Mouse (Mus musculus): ENCODE measurements at regions not wholly inside any gene's neighbourhood (a gene's known extent, or its start where the extent isn't known, plus 50 kb on each side); places are given as distances from the start of the nearest gene placed in this dataset.
"Not testable (repeated sequence)": the region's sequence is repeated elsewhere in the genome, so short reads cannot be mapped to it uniquely, and the experiment has no call there.

DNA sequence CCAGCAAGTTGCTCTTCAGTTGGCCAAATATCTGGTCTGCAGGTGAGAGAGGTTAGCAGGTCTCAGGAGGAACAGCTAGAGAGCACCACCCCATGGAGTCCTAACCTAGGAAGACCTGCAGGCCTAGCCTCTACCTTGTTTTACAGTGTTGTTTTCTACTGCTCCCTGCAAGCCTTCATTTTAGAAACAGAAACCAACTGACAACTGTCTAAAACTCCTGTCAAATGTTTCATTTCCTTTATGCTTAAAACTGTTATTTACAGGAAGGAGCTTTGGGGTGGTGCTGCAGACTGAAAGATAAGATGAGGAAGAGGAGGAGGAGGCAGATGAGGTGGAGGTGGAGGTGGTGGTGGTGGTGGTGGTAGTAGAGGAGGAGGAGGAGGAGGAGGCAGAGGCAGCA is 96.6 kb upstream of the Selenop start:
- no peak for DNase-seq (ENCODE audit: low spot score in 2 of 2)

DNA sequence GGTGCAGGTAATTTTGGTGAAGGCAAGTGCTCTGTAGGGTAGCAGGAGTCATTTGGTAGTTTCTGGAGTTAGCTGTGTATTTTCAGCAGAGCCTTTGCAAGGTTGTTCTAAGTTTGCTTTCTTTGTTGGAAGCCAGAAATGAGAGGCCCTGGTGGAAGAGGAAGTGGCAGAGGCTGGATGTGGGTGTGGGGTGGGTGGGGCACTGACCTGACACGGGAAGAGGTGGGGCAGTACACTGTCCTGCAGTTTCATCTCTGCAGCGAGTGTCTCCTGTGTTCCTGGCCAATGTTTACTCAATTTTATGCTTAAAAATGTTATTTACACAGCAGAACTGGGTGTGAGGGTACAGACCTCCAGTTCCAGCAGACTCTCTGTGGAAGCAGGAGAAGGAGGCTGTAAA is 94.3 kb upstream of the Selenop start:
- DNase-seq (ENCODE audit: low spot score in 2 of 2) = no peak

DNA sequence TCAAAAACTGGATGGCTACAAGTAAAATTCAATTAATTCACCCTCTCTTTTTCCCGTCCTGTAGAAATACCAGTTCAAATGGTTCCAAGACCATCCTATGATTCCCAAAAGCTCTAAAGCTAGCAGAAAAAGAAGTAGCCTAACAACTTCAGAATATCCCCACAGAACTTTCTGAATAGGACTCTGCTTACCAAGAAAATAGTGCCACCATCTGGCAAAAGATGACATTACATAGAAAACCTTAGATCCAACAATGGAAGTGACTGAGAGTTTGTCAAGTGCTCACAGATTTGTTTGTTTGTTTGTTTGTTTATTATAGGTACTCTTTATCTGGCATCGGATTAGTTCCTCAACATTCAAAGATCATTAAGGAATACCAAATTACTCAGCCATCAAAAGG is 93.5 kb upstream of the Selenop start:
- DNase-seq (ENCODE audit: low spot score in 2 of 2) = no peak

- peak; percentile 9 to 51 for DNase-seq (ENCODE audit: low spot score in 2 of 2)
Measured at GRCm38 (mm10) chr15:3201912-3202653, 66.3 kb upstream of the Selenop start.

GRCm38 (mm10) chr15:3205522-3205921 is 62.8 kb upstream of the Selenop start:
- no peak for DNase-seq (ENCODE audit: low spot score in 2 of 2)

DNA sequence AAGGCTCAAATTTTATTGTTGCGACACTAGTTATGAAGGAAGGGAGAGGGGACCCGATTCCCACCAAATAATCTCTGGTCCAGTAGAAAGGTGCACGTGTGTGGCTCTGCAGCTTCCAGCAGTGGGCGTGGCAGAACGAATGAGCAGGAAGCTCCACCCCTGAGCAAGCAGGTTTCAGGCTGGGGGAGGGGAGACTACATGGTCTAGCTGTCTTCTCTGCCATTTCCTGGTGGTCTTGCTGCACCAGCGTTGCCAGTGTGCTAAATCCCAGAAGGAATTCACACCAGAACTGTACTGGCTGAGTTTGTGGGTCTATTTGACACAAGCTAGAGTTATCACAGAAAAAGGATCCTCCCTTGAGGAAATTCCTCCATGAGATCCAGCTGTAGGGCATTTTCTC is 62.3 kb upstream of the Selenop start:
- not testable (repeated sequence) for DNase-seq (ENCODE audit: low spot score in 2 of 2)

DNA sequence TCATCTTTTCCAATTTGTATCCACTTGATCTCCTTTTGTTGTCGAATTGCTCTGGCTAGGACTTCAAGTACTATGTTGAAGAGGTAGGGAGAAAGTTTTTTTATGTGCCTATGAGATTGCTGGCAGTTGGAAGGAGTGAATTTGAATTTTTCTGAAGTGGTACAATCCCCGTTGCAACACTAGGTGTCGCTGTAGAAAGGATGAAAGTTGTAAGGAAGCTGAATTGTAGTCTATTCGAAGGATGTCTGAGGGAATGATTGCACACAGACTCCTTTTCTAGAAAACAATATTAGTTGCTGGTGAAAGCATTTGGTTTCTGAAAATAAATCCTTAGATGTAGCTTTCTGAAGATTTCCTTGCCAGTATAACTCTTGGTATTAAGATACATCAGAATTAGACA is 54.6 kb upstream of the Selenop start:
- peak; percentile 39 to 72 for DNase-seq (ENCODE audit: low spot score in 2 of 2)

DNA sequence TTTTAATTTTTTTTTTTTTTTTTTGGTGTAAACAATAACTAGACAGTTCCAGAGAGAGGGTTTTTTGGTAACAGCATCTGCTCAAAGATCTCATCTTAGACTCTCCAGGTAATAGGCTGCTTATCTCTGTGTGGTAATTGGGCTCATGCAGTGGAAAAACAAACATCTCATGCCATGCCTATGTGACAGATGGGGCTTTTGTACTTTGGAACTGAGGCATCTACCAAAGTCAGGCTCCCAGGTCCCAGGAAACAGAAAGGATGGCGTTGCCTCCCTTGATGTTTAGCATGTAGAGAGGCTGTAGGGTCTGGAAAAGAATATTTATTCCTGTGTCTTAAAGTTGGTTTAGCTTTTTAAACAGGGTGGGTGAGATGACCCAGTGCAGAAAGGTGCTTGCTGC is 53.1 kb upstream of the Selenop start:
- DNase-seq (ENCODE audit: low spot score in 2 of 2) = no peak

Measured in frontal cortex, postnatal 36 days (tissue).